8 mouse cellular contexts compared by ENCODE assay signal in genomic region chr17:45807452-45807851, GRCm38 (mm10).
DNase-seq lines count a peak whose midpoint lies in the region; ATAC-seq and TF ChIP-seq lines count a peak whose summit lies in the region.

No protein-coding gene starts in this region.

- no peaks in the 10 kb centered on the region for H3K9me3 ChIP-seq in liver, postnatal 0 days (ENCODE audit: low read length)
- H3K9me3 ChIP-seq in embryonic facial prominence, embryonic 12.5 days, result no peaks in the 10 kb centered on the region

- H3K4me2 ChIP-seq in liver, postnatal 0 days (ENCODE audit: low read depth, low read length), result no peak overlapping the region
- peak overlapping the region; percentile 10; the same call in 1 of the 2 replicates for H3K4me2 ChIP-seq in embryonic facial prominence, embryonic 12.5 days (replicated peaks)

- H3K9ac ChIP-seq in liver, postnatal 0 days (replicated peaks), result no peak overlapping the region
- no peak overlapping the region for H3K9ac ChIP-seq in embryonic facial prominence, embryonic 12.5 days

- peaks cover 8% of the 10 kb centered on the region for H3K27me3 ChIP-seq in liver, postnatal 0 days (ENCODE audit: insufficient read depth, low read length)
- peaks cover 20% of the 10 kb centered on the region for H3K27me3 ChIP-seq in embryonic facial prominence, embryonic 12.5 days

- 34% methylated on average over 13 of the region's 13 CpGs for WGBS in liver, postnatal 0 days (ENCODE audit: insufficient replicate concordance)
- WGBS in embryonic facial prominence, embryonic 12.5 days, result 37% methylated on average over 13 of the region's 13 CpGs

- intact Hi-C loops in left cerebral cortex, postnatal 14 days (cut with DNase I), result loop anchor here (5.0 kb wide), 2 partner anchors 60 to 225 kb away; partner anchors contain the start of gene Vegfa

- no peak for TF ChIP-seq EP300 in liver, postnatal 0 days (IDR thresholded peaks at IDR 0.05; ENCODE audit: low read depth)

- no peak overlapping the region for H3K4me3 ChIP-seq in liver, postnatal 0 days (ENCODE audit: low read depth, low read length)
- no peak overlapping the region for H3K4me3 ChIP-seq in embryonic facial prominence, embryonic 12.5 days

- ATAC-seq in liver, postnatal 0 days, result no peak
- no peak; the same call in 1 of the 2 replicates for ATAC-seq in embryonic facial prominence, embryonic 12.5 days (ENCODE audit: insufficient number of reproducible peaks, insufficient read depth, low FRiP score, low TSS enrichment)

- DNase-seq in liver, result peak; percentile 9
- no peak for DNase-seq in liver, postnatal 0 days
- peak; percentile 30 to 35 for DNase-seq in left cerebral cortex, postnatal 14 days (ENCODE audit: low spot score in 2 of 2)
- DNase-seq in retina, postnatal 1 day, result peak; percentile 91
- DNase-seq in testis, postnatal 10 days (ENCODE audit: low spot score), result no peak
- no peak for DNase-seq in thymus, postnatal 25 days
- DNase-seq in urinary bladder, adult 18-20 months (ENCODE audit: low spot score in 2 of 2), result no peak

- no peak for TF ChIP-seq CTCF in liver, postnatal 0 days (IDR thresholded peaks at IDR 0.05; ENCODE audit: low read depth)

- H3K27ac ChIP-seq in liver, postnatal 0 days (ENCODE audit: low read depth), result no peak overlapping the region
- H3K27ac ChIP-seq in embryonic facial prominence, embryonic 12.5 days, result no peak overlapping the region

- H3K36me3 ChIP-seq in liver, postnatal 0 days (replicated peaks; ENCODE audit: insufficient read depth, low read length), result no peaks in the 10 kb centered on the region
- H3K36me3 ChIP-seq in embryonic facial prominence, embryonic 12.5 days, result no peaks in the 10 kb centered on the region

- H3K4me1 ChIP-seq in liver, postnatal 0 days (ENCODE audit: insufficient read depth), result 0 out of 2 replicates have a peak, but pooled peaks cover 5% of the 10 kb centered on the region
- H3K4me1 ChIP-seq in embryonic facial prominence, embryonic 12.5 days, result peaks cover 29% of the 10 kb centered on the region

Comparison
In these comparisons a context has a peak if more than half of its experiments do, and no peak if none do; other contexts are left out.
1. DNase-seq: peak in liver (single experiment), left cerebral cortex, postnatal 14 days (2 of 2) and retina, postnatal 1 day (single experiment); none in liver, postnatal 0 days (single experiment), testis, postnatal 10 days (single experiment), thymus, postnatal 25 days (single experiment) and urinary bladder, adult 18-20 months (0 of 2).